Mouse (Mus musculus) fibroblast of lung, adult 2 months (primary cell): ENCODE results near the gene Pde4b.
"Not testable (repeated sequence)": the region's sequence is repeated elsewhere in the genome, so short reads cannot be mapped to it uniquely, and the experiment has no call there.

Source experiments
- DNase-seq: peaks from one replicate; pipeline ENCODE4 v3.0.0-alpha.2; 2011; ENCODE audit warnings: low read depth

Pde4b gene

DNA sequence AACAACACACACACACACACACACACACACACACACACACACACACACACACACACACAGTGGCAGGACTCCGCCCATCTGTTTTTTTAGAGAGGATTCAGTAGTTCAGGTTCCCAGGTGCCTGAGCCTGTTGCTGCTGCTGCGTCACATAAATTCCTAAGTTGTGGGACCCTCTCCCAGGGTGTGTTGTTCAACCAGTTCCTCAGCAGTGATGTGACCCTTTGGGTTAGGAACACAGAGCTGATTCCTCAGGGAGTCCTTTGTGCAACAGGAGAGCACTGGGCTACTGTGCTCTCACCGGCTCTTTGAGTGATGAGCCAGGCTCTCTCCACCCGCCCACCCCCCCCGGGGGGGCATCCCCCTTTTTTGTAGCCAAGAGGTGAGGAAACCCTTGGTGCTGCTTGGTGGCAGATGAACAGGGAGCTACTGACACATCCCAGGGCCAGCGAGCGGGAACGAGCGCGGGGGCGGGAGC is at the start of gene Pde4b:
Gene Pde4b, plus strand, starts transcription at position 453 of the 475 bp plus-strand sequence.
- DNase-seq, result no peak

DNA sequence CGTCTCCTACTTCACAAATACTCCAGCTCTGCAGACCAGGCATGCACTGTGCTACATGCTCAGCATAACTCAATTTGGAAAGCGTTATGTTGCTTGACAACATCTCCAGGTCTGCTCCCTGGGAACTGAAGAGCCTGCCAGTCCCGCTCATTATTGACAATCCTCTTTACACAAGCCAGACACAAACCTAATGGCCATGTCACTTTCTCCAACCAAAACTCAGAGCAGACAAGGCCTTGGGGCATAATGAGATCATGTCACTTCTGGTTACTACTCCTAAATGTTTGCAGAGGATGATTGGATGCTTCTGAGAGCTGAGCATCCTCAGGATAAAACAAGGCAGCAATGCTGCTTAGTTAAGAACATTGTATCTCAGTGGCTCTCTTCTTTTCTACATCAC is 47.2 kb upstream of the Pde4b start:
- no peak for DNase-seq

DNA sequence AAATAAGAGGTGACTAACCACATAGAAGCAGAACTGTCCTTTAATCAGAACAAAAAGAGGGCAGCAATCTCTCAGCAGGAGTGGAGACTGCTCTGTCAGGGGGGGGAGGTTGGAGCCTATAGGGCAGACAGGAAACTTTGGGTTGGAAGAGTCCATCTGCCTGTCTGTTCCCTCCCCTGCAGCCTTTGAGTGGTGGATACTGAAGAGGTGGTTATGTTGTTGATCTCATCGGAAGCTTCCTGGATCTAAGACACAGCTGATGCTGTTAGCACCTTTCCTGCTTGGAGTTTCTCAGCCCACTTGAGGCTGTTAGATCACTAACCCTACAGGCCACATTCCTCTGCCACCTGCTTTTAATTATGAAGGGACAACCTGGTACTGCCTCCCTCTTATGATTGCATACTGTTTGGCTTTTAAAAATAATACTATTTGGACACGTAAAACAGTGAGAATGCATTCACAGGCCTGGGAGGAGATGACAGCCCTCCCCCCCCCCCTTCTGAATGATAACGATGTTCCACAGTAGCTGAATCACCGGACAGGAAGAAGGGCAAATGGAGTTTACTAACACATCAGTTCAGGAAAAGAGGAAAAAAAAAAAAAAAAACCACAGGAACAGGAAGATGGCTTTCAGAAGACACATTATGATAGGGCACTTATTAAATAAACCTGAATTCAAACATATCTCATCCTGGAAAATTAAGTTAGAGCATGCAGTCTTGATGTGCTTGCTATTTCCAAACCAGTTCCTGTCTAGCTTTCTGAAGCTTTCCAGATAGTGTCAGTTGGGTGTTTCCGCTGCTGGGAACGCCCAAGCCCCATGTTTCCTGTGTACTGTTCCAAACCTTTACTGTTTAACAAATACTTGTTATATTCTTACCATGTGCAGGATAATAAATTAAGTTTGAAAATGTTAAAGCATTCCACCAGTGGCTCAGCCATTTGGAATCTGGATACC is 41.9 kb upstream of the Pde4b start:
- DNase-seq, result no peak

DNA sequence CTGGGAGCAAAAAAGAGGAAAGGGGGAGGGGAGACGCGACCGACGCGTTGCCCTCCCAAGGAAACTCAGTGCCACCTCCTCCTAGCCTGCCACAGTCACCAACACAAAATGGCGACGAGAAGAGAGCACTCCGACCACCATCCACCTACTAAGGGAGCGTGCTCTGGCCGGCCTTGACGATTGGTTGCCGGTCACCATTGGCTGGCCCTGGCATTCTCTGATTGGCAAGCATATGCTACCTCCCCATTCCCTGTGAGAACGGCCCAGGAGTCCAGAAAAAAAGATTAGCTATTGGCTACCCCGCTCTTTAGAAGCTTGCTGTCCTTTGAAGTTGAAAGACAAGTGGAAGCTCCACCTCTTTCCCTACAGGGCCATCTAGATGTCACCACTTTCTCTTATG is 38.0 kb upstream of the Pde4b start:
- not testable (repeated sequence) for DNase-seq

DNA sequence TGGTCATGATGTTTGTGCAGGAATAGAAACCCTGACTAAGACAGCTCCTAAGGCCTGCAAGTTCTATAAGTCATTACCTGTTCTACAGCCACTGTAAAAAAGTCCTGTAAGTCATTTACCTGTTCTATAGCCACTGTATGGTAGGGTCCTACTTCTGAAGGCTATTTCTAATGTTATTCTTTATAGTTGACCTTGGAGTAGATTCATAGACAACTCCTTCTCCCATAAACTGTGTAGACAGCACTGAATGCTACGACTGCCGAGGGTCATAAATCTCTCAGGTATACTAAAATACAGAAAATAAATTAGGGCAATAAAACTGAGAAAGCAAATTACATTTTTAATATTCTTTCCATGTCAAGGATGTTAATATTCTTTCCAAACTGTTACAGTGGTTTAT is 26.0 kb upstream of the Pde4b start:
- DNase-seq, result no peak

DNA sequence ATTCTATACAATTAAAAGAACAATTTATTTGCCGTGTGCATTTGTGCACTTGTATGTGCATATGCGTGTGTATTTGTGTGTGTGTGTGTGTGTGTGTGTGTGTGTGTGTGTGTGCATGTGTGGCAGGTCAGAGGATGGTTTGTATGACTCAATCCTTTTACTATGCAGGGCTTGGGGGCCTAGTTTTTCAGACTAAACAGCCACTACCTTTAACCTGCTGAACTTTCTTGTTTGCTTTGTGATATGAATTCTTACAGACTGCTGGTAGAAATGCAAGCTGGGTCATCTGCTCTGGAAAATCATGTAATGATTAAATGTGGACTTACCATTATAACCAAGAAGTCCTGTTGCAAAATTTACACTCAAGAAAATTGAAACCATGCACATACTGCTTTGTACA is 18.0 kb upstream of the Pde4b start:
- no peak for DNase-seq

DNA sequence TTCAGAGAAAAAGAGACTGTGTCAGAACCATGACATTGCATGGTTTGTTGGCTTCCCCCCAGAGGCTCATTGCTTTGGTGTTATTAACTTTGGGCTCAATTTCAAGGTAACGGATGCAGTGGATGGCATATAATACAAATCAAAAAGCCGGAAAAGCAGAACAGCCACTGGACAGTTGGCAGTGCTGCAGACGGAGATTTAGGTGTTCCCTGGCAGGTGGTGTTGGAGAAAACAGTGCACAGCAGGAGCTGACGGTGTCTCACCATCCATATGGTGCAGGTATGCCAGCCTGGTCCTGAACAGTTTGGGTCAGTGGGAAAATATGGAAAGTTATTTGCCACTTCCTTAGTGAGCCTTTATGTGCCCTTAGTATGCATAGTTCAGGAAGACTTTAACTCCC is 1.0 kb upstream of the Pde4b start:
- no peak for DNase-seq

DNA sequence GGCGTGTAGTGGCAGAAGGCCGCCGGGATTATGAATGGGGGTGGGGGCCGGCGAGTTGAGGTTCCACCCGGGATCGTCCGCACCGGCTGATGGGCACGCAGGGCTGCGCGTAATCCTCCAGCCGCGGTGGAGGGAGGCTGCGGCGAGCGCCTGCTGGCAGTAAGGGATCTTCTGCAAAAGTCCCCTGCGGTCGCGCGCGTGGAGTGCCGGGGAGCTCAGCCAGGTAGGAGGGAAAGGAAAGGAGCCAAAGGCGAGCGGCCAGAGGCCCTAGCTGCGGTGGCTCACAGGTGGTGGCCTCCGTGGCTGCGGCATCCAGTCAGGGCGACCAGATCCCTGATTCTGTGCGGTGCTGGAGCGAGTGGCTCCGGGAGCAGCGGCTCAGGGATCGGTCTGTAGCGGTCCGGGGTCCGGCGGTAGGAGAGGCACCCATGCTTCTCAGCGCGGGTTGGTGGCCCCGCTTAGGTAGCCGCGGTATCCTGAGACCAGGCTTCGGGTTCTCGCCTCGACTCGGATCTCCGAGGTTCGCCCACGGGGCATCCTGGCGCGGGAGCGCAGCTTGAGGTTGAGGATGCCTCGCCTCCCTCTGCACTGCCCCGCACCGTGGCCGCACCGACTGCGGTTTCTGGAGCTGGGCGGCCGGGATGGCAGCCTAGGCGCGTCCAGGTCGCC is 357 bp downstream of the Pde4b start:
- DNase-seq, result no peak

DNA sequence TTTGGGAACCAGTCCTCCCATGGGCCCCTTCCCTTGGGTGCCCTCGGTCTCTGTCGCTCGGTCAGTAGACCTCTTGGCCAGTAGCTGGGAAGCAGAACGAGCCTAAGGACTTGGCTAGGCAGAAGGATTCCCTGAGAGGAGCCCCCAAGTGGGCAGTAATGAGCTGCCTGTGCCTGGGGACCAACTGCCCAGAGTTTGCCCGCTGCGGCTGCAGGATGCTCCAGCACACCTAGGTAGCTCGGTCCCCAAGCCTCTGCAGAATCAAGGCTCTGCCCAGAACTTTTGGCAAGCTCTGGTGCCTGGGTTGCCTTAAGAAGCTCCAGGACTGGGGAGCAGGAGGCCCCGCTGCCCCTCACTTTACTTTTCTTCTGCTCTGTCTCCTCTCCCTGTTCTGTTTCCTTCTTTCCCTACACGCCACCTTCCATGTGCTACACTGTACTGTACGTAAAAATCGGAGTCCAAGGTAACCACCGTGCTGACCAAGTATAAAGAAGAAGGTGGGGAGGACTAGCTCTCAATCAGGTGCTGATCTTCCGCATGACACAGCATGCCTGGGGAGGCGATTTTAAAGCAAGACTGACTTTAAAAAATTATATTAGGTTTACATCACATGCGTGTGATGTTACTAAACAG is 1.0 kb downstream of the Pde4b start:
- no peak for DNase-seq

DNA sequence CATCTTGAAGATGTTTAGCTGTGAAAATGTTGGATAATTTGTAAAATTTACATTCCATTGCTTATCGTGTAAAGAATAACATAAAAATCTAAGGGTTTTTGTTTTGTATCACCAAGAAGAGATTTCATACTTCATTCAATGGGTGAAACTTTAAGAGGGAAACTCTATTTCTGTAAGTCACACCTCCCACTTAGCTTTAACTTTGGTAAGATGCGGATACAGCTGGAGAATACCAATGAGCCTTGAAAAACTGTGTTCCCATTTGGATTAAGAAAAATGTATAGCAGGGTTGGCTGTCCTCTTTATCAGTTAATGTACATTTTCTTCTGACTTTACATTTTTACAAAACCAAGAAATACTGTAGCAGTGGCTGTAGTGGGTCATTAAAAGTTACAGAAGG is 8.5 kb downstream of the Pde4b start:
- no peak for DNase-seq

DNA sequence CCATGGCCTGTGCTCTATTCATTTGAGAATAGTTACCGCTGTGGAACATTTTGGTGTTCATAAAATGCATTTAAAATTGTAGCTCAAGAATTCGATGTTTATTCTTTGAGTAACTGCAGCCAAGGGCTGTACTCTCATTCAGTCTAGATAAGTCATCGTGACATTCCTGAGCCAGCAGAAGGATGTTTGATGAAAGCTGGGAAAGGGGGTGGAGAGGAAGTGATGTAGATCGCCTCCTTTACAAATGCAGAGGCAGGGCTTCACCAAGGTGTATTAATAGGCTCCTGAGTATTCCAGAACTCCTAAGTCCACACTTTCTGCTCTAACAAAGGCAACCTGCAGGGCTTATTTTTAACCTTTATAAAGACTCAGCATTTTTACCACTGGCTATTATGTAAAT is 14.9 kb downstream of the Pde4b start:
- DNase-seq, result no peak

DNA sequence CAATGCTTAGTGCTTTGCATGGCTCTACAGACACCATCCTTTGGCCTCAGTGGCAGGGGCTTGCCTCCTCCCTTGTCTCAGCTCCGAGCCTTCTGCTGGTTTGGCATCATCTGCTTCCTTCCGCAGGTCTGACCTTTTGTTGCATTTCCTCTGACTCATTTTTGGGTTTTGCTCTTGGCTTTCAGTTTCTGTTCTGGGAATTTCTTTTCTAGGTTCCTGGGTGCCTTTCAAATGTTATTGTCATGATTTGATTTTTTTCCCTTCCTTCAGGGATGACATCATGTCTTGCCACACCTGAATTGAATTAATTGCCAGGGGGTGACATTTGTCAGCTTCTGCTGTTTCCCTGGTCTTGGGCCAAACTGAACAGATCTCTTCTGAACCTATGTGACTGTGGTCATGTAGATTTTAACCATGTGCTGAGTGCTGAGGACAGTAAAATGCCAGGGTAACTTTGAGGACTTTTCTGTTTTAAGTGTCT is 17.2 kb downstream of the Pde4b start:
- DNase-seq, result no peak

DNA sequence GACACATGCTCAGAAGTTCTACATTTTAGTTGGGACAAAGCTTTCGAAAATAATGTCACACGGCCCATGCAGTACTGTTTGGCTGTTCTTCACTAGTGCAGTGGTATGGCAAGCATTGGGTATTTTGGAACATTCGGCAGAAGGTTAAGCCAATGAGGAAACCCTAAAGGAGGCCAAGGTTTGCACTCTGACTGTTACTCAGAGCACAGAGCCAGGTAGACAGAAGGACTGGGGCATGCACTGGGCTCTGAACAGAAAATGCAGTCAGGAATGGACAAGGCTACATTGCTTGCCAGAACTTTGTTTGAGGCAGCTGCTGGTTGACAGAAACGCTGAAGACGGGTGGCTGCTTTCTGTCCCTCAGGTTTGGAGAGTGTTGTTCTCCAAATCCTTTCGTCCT is 19.4 kb downstream of the Pde4b start:
- no peak for DNase-seq

DNA sequence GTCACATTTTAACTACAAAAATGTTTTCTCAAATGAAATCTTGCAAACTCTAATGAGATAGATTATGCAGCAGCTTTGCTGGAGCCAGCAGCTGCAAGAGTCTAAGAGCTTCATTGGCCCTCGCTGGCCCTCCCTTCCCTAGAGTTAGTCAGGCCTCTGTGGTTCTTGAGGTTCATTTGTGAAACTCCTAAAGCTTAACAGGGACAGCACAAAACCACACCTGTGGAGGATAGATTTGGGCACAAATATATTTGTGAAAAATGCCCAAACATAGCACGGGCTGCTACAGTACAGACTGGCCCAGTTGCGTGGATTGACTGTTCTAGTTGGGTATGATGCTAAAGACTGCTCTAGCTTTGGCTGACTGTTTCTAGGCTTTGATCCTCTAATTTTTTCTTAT is 32.1 kb downstream of the Pde4b start:
- no peak for DNase-seq

DNA sequence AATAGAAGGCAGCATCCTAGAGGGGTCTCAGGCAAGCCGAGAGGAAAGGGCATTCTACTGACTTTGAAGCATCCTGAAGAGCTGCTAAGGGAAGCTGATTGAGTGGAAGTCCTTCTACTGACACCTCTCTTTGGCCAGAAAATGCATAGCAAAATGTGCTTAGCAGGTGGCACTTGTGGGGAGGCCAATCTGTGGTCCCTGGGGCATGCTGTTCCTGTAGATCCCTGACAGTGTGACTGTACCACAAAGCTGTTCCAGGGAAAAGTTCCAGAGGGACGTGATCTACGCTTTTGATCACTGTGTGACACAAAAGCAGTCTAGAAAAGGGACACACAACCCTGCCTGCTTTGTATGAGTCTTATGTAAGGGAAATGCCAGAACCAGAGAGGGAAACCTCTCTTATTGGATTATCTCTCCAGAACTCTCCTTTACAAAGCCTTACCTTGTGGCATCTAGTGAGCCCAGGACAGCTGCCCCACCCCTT is 49.1 kb downstream of the Pde4b start:
- DNase-seq, result no peak

DNA sequence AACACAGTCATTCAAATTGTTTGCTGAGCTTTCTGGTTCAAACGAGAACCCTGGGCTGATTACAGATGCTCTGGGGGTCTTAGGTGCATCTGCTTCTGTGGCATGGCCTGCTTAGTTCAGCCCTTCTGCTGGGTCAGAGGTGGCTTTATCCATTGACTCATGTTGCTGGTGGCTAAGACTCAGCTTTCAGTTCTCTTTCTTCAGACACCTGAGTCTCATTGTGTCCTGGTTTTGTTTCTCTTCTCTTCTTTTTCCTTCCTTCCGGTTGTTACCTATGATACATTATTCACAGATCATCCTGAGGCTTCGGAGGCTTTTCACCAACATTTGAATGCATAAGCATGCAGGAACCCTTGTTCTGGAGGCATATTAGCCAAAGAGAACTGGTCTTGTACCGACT is 51.0 kb downstream of the Pde4b start:
- no peak for DNase-seq

DNA sequence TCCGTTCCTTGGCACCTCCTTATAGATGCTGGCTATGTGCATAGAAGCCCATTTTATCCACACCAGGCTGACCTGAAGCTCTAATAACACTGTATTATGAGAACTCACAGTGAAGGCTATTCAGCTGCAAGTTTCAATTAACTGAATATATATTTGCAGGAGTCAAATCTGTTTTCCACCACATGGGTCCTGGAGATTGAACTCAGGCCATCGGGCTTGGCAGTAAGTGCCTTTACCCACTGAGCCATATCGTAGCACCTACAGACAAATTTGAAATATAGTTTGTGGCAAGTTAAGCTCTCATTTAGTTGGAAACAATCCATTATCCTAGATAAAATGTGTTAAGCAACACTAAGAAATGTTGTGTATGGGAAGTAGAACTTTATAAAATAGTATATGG is 53.9 kb downstream of the Pde4b start:
- no peak for DNase-seq

DNA sequence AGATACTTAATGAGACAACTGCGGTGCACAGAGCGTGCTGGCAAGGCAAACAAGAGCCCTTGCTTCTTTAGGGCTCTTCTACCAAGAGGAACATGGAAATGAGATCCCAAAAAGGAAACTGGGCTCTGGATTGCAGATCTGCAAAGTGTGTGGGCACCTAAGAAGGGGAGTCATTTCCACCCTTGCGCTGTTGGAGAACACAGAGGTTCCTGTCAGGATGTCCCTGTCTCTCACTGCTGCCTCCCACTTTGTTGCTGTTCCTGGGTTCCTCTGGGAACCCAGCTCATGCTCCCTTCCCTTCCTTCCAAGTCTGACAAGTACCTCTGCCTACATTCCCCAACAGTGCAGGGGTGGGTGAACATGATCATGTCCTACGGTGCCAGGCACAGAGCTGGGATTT is 61.4 kb downstream of the Pde4b start:
- DNase-seq, result no peak

DNA sequence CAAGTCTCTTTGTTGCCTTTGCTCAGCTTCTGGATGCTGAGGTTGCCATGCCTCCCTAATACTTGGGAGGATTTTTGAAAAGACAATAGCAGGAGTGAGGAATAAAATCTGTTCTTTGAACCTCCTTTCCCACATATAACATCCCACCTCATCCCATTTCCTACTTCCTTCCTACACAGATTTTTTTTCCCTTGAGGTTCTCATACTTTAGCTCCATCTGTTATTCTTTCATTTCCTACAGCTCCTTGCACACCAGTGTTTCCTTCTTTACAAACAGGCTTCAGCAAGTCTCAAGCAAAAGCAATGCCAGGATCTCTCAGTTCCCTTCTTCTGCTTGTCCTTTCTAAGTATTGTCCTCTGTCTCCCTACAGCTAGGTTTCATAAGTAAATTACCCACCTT is 71.8 kb downstream of the Pde4b start:
- no peak for DNase-seq

DNA sequence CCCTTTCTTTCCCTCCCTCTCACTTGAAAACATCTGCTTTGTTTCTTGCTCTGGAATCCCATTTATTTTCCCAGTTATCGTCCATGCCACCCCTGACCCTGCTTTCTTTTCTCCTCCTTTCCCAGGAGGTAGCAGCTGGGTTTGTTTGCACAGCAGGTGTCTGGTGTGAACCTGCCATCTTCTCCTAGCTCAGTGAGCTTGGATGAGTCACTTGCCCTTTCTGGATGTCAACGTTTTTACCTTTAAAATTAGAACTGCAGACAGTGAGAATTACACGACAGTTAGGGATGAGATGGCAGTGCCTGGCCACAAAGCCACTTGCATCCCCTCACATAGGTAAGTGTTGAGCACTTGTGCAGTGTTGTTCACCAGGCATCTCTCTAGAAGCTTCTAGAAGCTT is 84.3 kb downstream of the Pde4b start:
- DNase-seq, result no peak

DNA sequence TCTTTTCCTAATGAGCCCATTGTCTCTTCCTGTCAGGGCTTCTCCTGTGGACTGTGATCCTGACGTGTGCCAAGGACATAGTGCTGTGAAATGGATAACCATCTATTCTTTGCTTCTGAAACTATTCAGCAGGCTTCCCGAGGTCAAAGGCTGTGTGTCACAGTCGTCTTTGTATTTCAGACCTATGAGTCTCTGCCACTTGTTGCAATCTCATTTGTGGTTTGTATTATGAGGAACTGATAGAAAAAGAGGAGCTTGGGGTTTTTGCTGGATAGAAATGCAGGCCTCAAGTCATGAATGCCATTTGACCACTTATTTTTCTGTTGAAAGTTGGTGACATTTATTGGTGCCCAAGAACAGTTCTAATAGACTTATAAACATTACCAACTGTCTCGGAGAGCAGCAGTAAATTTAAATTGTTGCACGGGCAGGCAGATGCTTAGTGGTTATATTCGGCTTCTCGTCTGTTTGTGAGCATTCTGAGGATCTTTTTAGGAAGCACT is 85.4 kb downstream of the Pde4b start:
- DNase-seq, result no peak

DNA sequence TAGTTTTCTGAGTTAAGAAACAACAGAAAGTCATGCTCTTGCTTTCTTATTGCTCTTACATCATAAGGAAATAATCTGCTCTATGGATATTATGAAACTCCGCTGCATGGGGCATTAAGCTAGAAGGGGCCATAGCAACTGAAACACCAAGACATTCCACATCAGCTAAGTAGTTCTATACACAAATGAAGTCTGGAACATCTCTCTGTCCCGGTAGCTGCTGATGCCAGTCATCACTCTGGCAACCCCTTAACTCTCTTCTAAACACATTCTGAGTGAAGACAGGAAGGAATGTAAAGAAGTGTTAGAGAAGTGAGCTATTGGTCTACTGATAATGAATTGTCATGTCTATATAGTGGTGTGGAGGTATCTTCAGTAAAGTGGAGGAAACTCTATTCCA is 88.6 kb downstream of the Pde4b start:
- DNase-seq, result no peak
